Mouse (Mus musculus) spleen, adult 10 weeks (tissue): ENCODE measurements around the gene Vmn2r15. TPM values are rescaled to one million over a fixed set of nuclear protein-coding genes. Genes with fewer than 3 reads are reported as not detected.

Experiments used
- polyA plus RNA-seq: library from polyadenylated mRNA; stranded (reverse); fragments of 350-450 nt; fragmentation: Illumina TruSeq; extraction: RNeasy Lipid Tissue Mini Kit (QIAGEN cat#74804); gene quantifications from one replicate; pipeline ENCODE4 v1.2.3, GENCODE M21; 2015; ENCODE audit warnings: low replicate concordance; ENCODE audit not compliant: insufficient read depth

Vmn2r15 gene
- polyA plus RNA-seq = not detected

DNA sequence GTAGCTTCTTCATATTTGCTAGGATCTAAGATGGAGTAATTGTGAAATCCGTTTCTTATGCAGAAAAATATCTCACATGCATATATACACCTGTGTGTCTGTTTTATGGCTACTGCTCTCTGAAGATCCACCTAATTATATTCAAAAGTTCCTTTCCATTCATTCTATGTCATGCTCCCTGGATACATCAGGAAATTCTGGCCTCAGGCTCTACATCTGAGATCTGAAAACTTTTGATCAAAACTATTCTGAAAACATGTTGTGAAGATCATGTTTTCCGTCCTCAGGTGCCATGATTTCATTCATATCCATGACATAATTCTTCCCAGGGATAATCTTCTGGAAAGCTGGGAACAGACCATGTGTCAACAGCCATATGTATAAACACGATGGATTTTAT lies at the start of gene Vmn2r15:
Gene Vmn2r15, minus strand, starts transcription at position 101 of the 400 bp plus-strand sequence.

GRCm38 (mm10) chr5:109329862-109330261 lies 32.4 kb upstream of the Vmn2r15 start, which contains the start of gene Vmn2r16:
Gene Vmn2r16 (plus strand): TSS chr5:109330162.

Other genes starting within 250 kb of the Vmn2r15 start
- not detected for gene Vmn2r11, start 238.1 kb downstream of the Vmn2r15 start, polyA plus RNA-seq
- gene Vmn2r12, start 199.7 kb downstream of the Vmn2r15 start, polyA plus RNA-seq = not detected
- not detected for gene Vmn2r13, start 105.4 kb downstream of the Vmn2r15 start, polyA plus RNA-seq
- not detected for gene Vmn2r14, start 72.9 kb downstream of the Vmn2r15 start, polyA plus RNA-seq
- gene Vmn2r16, start 32.5 kb upstream of the Vmn2r15 start, polyA plus RNA-seq = not detected
- gene Vmn2r17, start 122.0 kb upstream of the Vmn2r15 start, polyA plus RNA-seq = not detected